Mouse (Mus musculus): ENCODE measurements around the gene Ywhag.

The Ywhag gene

DNA sequence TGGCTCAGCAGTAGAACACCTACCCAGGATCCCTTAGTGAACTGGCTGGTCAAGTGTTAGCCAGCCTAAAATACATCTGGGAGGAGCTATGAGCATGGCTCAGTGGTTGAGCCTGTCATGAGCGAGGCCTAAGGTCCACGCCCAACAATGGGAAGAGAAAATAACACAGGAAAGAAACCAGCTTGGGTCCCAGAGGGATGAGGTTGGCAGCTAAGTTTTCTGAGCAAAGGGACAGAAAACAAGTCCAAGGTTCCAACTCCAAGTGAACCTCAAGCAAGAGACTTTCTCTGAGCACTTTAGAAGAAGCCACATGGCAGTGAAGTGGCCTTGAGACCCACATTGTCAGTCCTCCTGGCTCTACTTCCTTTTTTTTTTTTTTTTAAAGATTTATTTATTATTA is 17.2 kb upstream of the Ywhag start:
- no peak for DNase-seq (ENCODE audit: low spot score)

DNA sequence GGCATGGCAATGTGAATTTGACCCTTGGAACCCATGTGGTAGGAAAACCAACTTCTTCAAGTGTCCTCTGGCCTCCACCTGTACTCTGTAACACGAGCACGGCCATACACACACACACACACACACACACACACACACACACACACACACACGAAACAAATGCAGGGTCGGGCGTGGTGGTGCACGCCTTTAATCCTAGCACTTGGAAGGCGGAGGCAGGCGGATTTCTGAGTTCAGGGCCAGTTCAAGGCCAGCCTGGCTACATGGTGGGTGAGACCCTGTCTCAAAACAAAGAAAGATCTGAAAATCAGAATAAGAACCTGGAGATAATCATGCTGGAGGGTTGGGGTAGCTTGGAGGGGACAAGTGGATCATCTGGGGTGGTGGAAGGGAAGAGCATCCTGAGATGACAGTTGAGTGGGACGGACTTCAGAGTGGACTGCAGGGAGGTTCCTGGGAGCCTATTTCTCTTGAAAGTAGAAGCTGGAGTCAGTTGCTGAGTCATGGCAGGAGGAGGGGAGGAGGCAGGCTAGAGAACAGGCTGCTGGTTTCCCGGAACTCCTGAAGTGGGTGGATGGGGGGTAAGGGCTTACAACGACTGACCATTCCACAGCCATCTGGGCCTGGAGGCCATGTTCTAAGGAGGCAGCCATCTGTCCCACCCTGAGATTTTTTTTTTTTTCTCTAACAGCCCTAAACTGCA is 16.4 kb upstream of the Ywhag start:
- DNase-seq (ENCODE audit: low spot score), result no peak

DNA sequence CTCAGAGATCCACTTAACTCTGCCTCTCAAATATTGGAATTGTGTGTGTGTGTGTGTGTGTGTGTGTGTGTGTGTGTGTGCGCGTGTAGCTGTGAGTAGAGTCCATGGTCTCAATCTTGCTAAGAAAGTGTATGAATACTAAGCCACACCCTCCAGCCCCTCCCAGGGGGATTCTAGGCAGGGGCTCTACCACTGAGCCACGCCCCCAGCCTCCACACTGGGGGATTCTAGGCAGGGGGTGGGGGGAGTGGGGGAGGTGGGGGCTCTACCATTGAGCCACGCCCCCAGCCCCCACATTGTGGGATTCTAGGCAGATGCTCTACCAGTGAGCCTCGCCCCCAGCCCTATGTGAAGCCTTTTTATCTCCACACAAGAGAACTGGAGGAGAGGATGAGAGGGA is 12.2 kb upstream of the Ywhag start:
- DNase-seq (ENCODE audit: low spot score), result no peak

DNA sequence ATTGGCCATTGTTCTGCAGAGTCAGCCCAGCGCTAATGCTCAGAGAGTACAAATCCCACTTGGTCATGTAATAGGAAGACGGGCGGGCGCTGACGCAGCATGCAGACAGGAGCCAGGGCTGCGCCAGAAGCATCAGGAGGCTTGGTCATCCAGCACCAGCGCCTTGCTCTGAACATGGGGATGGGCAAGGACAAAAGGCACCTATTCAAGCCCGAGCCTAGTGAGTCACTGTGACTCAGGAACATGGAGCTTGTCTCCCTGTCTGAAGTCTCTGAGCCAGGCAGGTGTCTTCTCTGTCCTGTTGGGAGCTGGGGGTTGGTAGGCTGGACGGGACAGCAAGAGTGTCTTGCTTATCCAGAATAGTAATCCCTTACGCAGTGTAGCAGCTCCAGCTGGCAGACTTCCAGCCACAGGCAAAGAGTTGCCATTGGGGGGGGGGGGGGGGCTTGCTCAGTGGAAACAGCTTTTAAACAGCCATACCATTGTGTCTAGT is 11.5 kb upstream of the Ywhag start:
- DNase-seq (ENCODE audit: low spot score), result no peak

DNA sequence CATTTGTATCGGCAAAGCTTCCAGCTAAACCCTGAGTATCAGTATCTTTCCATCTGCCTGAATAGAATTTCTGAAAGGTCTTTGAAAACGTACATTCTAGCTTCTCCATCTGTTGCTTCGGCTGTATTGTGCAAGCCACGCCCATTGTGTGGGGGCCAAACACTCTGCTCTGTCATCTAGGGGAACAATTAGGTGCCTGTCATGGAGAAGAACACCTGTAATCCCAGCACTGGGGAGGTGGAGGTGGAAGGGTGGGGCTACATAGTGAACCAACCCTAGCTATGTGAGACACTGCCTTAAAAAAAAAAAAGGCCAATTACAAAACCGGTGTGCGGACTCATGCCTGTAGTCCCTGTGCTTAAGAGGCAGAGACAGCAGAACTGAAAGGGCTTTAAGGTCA is 8.3 kb upstream of the Ywhag start:
- no peak for DNase-seq (ENCODE audit: low spot score)

DNA sequence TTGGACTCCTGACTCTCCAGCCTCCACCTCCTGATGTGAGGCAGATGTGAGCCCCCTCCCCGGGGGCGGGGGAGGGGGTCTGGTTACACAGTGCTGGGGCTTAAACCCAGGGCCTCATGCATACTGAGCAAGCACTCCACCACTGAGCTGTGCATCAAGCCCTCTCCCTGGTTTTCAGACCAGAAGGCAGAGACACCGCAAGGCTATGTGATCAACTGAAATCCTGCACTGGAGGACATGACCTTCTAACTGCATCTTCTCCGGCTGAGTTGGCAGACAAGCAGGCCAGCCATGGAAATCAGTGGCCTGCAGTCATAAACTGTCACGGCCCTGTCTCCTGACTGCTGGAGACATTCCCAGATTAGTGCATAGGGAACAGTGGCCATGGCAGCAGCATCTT is 6.2 kb upstream of the Ywhag start:
- no peak for DNase-seq (ENCODE audit: low spot score)

DNA sequence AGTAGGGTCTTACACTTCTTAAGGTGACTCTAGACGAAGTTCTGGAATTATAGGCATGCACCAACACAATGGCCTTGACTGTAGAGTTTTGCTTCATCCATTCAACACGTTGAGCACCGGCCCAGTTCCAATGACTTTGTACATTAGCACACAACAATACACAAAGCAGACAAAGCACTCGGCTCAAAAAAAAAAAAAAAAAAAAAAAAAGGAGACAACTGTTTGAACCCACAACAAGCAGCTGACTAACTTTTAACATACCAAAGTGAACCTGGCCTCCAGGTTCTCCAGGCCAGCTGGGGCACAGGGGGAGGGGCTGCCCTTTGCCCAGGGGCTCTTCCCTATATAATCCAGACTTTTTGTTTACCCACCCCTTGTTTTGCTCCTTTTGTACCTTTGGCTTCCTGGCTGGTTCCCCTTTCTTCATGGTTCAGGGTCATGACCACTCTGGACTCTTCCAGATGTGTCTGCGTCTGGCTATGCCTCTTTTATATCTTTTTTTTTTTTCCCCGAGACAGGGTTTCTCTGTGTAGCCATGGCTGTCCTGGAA is 1.3 kb upstream of the Ywhag start:
- no peak for DNase-seq (ENCODE audit: low spot score)

DNA sequence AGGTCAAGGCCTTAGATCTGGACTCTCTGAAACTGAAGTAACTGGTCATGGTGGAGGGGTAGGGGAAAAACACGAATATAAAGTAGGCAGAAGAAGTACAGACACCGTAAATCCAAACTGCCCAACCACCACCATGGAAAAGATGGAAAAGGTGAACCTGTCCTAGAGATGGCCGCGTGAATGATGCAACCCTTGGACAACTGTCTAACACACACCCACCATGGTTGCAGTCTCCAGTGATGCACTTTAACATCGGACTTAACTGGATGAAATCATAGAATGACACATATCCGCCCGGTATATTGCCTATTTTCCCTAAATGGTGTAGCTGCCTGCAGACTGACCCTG is 734 bp upstream of the Ywhag start:
- no peak for DNase-seq (ENCODE audit: low spot score)

DNA sequence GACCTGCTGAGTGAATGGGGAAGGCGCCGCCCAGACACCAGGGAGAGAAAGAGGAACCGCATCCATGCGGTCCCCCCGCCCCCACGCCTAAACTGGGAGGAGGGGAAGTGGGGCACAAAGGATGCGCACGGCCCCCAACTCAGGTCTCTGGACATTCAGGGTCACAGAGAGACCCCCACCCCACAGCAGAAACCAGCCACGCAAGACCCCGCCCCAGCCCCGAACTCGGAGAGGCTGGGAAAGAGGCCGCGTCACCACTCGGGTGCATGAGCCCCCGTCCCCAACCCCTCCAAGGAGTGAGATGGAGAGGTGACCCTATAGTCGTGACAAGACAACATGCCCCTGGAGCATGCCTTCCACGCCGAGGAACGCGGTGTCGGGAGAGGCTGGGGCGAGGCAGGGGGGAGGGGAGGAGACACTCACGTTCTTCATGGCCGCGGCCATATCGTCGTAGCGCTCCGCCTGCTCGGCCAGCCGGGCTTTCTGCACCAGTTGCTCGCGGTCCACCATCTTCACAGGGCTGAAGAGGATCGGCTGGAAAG is 445 bp downstream of the Ywhag start:
- peak; percentile 69 for DNase-seq (ENCODE audit: low spot score)

DNA sequence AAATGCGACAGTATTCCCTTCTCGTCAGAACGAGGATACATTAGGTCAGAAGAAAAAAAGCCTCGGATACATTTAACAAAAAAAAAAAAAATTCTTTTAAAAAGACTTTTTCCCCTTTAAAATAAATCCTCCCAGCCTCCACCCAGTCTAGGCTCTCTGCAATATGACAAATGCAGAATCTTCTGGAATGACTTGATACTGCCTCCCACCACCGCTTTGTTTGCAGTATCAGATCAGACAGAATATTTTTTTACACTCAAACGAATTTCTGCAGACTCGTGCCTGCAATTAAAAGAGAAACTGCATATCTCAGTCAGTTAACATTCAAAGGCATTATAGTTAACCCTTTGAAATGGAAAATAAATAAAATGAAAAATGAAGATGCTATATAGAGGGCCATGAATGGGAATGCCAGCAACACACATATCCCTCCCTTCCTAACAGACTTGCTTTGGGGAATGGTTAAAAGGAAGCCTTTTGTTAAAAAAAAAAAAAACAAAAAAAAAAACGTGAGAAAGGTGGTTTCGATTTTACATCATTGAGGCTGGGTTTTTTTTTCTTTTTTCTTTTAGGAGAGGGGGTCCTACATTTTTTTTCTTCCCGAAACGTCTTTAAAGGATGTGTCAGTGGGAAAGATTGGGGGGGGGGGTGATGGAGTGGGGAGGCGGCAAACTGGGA is 1.1 kb downstream of the Ywhag start:
- no peak for DNase-seq (ENCODE audit: low spot score)

DNA sequence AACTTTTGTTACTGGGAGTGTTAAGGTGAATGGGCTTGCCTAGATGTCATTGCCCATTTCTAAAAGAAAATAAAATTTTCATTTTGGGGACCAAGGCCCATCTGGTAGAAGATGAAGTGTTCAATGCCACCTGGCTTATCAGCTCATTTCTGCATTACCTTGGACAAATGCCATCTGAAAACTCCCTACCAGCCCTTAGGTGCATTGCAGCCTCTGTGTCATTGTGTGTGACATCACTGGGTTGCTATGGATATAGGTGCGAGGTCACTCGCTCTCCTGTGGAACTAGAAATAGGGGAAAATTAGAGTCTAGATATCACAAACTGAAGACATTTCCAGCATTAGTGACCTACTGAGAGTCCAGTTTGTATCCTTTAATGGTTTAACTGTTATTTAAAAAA is 2.1 kb downstream of the Ywhag start:
- DNase-seq (ENCODE audit: low spot score), result no peak

DNA sequence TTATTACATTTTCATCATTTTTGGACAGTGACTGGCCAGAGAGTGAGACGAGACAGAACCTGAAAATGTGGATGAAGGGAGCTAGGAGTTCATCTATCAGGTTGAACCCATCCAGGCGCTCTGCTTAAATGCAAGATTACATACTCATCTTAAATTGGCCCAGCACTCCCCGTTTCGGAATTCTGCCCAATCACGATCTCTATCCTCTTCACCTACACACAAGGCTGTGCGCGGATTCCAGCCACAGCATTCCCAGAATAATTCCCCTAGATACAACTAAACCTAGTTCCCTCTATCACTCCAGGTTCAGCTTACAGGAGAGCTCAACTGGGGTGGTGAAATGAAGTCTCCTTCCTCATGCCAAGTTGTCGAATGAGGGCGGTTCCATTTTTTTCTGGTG is 2.9 kb downstream of the Ywhag start:
- DNase-seq (ENCODE audit: low spot score), result no peak

DNA sequence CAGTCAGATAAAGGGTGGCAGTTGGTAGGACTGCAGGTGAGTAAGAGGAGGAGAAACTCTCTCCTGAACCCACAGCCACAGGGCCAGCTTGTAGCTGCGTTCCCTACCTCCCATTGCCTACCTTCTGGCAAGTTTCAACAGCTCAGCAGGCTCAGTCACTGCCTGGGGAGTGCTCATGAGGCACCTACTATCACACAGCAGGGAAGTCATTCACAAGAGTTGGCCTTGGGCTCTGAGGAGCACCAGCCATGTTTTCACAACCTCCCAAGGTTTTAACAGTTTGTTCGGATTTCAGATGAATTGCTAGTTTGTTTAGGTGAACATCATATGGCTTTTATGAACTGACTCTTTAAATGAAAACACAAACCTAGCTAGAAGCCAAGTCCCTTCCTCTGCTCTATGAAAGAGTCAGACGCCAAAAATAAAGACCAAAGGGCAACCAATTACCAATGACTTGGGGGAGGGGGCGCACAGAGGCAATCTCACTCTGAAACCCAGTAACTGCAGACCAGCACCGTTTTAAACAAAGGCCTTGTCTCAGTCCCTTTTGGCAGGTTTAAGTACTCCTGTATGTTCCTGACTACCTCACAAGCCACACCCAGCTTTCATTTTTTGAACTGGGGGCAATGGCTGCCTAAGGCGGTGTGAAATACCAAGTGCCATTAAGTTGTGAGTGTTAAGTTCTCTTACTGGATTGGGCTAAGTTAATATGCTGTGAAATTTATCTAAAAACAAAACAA is 4.6 kb downstream of the Ywhag start:
- no peak for DNase-seq (ENCODE audit: low spot score)

DNA sequence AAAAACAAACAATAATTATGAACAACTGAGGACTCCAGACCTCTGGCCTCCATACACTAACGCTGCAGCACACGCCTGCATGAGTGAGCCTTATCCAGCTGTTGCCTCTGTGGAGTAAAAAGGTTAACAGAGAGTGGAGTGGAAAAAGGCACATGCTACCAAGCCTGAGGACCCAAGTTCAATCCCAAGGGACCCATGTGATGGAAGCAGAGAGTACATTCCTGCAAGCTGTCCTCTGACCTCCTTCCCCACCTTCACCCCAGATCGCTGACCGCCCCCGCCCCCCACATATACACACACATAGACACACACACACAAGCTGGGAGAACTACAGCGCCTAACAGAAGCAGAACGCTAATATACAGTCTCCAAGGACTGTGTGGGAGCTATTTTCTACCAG is 10.5 kb downstream of the Ywhag start:
- no peak for DNase-seq (ENCODE audit: low spot score)

DNA sequence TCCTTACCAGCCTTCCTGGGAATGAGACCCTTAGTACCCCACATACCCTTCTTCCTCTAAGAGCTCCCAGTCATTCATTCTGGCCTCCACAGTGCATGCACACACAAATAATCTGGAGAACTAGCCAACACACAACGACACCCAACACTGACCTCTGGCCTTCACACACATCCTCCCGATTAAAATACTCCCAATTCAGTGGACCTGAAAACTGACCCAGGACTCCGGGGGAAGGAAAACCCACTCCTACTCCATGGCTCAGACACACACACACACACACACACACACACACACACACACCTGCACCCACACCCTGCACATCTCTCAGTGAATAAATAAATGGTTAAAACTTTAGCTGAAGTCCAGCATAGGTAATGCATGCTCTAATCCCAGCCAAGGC is 14.5 kb downstream of the Ywhag start:
- DNase-seq (ENCODE audit: low spot score), result no peak

DNA sequence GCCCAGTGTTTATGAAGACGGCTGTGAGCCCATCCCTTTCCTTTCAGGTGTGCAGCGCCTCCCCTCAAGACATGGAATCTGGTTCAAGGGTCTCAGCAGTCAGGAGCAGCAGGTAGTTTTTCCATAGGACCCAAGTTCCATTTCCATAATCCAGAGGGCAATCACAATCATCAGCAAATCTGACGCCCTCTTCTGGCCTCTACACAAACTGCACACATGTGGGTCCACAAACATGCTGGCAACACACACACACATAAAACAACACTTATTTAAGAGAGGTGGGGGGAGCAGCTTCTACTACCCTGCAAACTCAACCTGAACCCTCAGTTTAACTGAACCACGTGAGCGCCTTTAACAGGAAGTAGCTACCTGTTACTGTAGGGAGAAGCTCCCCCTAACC is 15.8 kb downstream of the Ywhag start:
- DNase-seq (ENCODE audit: low spot score), result no peak

DNA sequence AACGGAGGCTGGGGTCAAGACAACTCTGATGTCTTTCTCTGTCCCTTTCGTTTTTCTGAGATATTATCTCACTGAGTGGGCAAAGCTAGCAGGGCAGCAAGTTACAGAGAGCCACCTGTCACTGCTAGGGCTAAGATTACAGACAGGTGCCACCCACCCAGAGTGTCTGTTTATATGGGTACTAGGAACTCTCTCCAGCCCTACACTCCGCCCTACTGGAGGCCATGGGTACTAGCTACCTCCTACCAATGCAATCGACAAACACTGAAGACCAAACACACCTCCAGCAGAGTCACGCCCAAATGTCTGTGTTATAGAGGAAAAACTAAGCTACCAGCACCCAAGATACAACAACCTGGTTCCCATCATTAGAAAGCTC is 16.4 kb downstream of the Ywhag start:
- no peak for DNase-seq (ENCODE audit: low spot score)

DNA sequence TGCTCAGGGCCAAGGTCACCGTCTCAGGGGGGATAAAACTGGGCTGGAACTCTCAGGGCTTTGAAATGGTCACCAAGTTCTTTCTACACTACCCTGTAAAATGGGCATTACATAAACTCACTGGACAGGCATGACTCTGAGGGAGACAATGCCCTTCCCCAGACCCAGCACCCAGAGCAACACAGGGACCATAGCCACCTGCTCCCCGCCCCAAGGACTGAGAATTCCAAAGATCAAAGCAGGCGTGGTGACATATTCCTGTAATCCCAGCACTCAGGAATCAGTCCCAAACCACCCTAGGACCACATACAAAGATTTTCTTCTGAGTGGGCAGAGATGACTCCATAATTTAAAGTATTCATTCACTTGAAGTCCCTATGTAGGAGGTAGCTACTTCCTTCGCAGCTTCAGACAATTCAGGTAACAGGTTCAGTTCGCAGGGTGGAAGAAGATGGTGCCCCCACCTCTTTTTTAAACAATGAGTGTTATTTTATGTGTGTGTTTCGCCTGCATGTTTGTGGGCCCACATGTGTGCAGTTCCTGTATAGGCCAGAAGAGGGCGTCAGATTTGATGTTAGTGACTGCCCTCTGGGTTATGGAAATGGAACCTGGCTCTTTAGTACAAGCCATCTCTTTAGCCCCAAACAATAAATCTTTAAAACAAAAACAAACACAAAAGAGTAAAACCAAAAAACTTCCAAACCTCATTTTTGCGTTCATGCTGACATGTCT is 16.9 kb downstream of the Ywhag start:
- no peak for DNase-seq (ENCODE audit: low spot score)

DNA sequence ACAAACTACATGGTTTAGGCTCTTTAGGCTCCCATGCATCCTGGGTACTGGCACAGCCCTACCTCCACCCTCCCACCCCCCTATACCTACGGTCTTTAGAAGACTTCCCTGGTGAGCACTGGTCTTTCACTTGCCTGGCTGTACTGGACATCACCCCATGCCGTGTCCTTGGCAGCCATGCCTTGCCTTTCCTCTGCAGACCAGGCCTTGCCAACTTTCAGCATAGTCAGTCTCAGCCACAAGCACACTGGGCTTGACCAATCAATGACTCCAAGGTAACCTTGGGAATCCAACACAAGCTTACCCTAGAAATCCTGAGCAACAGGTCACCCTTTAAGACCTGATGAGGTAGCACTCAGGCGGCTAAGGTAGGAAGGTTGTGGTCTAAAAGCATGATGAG is 17.8 kb downstream of the Ywhag start:
- no peak for DNase-seq (ENCODE audit: low spot score)

DNA sequence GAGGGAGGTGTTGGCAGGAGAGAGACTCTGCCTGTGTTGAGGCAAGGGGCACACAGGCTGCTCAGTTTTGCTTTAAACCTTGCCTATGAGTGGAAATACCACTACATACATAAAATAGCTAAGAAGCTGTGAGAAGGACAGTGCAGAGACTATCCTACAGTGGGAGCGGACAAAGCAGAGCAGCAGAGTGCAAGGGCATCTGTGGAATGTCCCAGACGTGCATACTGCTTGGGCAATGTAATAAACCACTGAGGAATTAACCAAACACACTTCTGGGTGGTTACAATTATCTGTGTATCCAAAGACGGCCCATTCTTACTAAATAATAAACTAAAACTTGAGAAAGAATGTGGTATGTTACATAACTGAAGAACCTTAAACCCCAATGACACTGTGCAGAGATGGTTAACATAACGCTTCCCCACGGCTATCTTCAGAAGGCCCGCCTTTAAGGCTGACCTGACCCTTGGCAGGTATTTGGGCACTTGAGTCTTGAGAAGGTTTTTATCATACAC is 18.3 kb downstream of the Ywhag start:
- DNase-seq (ENCODE audit: low spot score), result no peak

DNA sequence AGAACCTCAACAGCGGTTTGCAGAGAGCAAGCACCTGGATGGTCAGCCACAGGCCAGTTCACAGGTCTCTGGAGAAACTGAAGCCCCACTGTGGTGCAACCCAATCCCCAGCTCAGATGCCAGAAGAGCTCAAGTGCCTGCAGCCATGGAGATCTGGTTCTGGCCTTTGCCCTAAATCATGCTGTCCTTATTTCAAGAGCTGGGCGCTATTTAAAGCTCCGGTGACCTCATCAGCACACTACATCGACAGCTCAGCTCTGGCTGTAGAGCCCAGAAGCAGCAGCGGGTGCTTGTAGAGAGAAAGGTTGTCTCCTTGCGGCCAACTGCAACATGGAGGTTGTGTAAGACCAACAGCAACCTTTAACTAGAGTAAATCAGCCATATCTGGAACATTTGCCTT is 20.3 kb downstream of the Ywhag start:
- DNase-seq (ENCODE audit: low spot score), result no peak

DNA sequence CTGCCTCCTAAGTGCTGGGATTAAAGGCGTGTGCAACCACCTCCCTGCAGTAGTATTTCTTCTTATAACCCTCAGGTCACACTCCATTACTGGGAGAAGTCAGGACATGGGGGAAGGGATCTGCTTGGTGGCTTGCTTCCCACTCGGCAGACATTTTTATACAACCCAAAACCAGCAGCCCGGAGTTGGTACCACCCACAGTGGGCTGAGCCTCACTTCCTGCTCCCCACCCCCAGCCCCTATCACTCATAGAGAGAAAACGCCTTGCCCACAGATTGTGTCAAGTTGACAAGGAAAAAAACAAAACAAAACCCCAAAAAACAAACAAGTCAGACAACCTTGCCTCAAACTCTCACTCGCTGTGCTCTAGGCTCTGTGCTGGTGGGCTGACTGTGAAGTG is 21.2 kb downstream of the Ywhag start:
- DNase-seq (ENCODE audit: low spot score), result no peak
